Mouse (Mus musculus): ENCODE data around the gene 4833423E24Rik. TPM values are rescaled to one million over a fixed set of nuclear protein-coding genes. Genes with fewer than 3 reads are reported as not detected.
A peak's percentile ranks its signal among the peaks of the same experiment; 100 is the strongest.

Gene 4833423E24Rik
- 0.09 TPM in 1 of 2 replicates, not detected in the other for polyA plus RNA-seq (2016; fragmentation: Nextera tagmentation; extraction: Ambion mirVana)

- DNase-seq (ENCODE audit: low spot score) = peak; percentile 28
- no peaks in the 10 kb centered on the region for H3K4me1 ChIP-seq
- H3K36me3 ChIP-seq (replicated peaks) = no peaks in the 10 kb centered on the region
- 32% methylated on average over 4 of the region's 4 CpGs for WGBS
- no peaks in the 10 kb centered on the region for H3K27me3 ChIP-seq (replicated peaks; ENCODE audit: low read depth, poor library complexity, severe bottlenecking)
- H3K4me3 ChIP-seq = no peak within 1 kb of the TSS
- no peak within 1 kb of the TSS for H3K27ac ChIP-seq (replicated peaks)
- no peaks in the 10 kb centered on the region for H3K9me3 ChIP-seq
These were observed at the start of gene 4833423E24Rik for GRCm38 (mm10) chr2:85518879-85519278. 4833423E24Rik (minus strand) TSS chr2:85519024.

GRCm38 (mm10) chr2:85561187-85561586 is 42.4 kb upstream of the 4833423E24Rik start:
- 23% methylated on average over 4 of the region's 4 CpGs for whole genome bisulfite sequencing
- no peaks in the 10 kb centered on the region for H3K36me3 ChIP-seq (replicated peaks)
- DNase-seq (ENCODE audit: low spot score) = peak; percentile 23
- H3K27me3 ChIP-seq (replicated peaks; ENCODE audit: low read depth, poor library complexity, severe bottlenecking) = no peaks in the 10 kb centered on the region
- no peaks in the 10 kb centered on the region for H3K9me3 ChIP-seq
- H3K4me1 ChIP-seq = no peaks in the 10 kb centered on the region
- H3K4me3 ChIP-seq = no peak overlapping the region
- no peak overlapping the region for H3K27ac ChIP-seq (replicated peaks)

- no peaks in the 10 kb centered on the region for H3K4me1 ChIP-seq
- H3K27me3 ChIP-seq (replicated peaks; ENCODE audit: low read depth, poor library complexity, severe bottlenecking) = no peaks in the 10 kb centered on the region
- WGBS = 77% methylated on average over 4 of the region's 4 CpGs
- no peaks in the 10 kb centered on the region for H3K9me3 ChIP-seq
- no peak for DNase-seq (ENCODE audit: low spot score)
- H3K27ac ChIP-seq (replicated peaks) = no peak overlapping the region
- no peak overlapping the region for H3K4me3 ChIP-seq
- no peaks in the 10 kb centered on the region for H3K36me3 ChIP-seq (replicated peaks)
These were observed 41.4 kb upstream of the 4833423E24Rik start for GRCm38 (mm10) chr2:85560226-85560625.

GRCm38 (mm10) chr2:85554806-85555205 is 36.0 kb upstream of the 4833423E24Rik start:
- H3K27me3 ChIP-seq (replicated peaks; ENCODE audit: low read depth, poor library complexity, severe bottlenecking) = no peaks in the 10 kb centered on the region
- H3K4me3 ChIP-seq = no peak overlapping the region
- no peak overlapping the region for H3K27ac ChIP-seq (replicated peaks)
- H3K36me3 ChIP-seq (replicated peaks) = no peaks in the 10 kb centered on the region
- no peaks in the 10 kb centered on the region for H3K4me1 ChIP-seq
- WGBS = 62% methylated on average over 1 of the region's 1 CpGs
- H3K9me3 ChIP-seq = no peaks in the 10 kb centered on the region
- no peak for DNase-seq (ENCODE audit: low spot score)

GRCm38 (mm10) chr2:85533934-85534333 is 15.1 kb upstream of the 4833423E24Rik start:
- WGBS = 93% methylated on average over 1 of the region's 1 CpGs
- Histone ChIP-seq H3K4me3 (no peak overlapping the region), H3K27me3 (replicated peaks; ENCODE audit: low read depth, poor library complexity, severe bottlenecking) (no peaks in the 10 kb centered on the region), H3K36me3 (replicated peaks) (no peaks in the 10 kb centered on the region), H3K9me3 (no peaks in the 10 kb centered on the region), H3K27ac (replicated peaks) (no peak overlapping the region), H3K4me1 (no peaks in the 10 kb centered on the region)
- no peak for DNase-seq (ENCODE audit: low spot score)

GRCm38 (mm10) chr2:85532082-85532778 is 13.4 kb upstream of the 4833423E24Rik start:
- Histone ChIP-seq H3K36me3 (replicated peaks) (no peaks in the 10 kb centered on the region), H3K27me3 (replicated peaks; ENCODE audit: low read depth, poor library complexity, severe bottlenecking) (no peaks in the 10 kb centered on the region), H3K4me1 (no peaks in the 10 kb centered on the region), H3K4me3 (no peak overlapping the region), H3K9me3 (no peaks in the 10 kb centered on the region), H3K27ac (replicated peaks) (no peak overlapping the region)
- DNase-seq (ENCODE audit: low spot score) = no peak
- 83% methylated on average over 2 of the region's 2 CpGs for WGBS

- WGBS = 90% methylated on average over 2 of the region's 2 CpGs
- H3K36me3 ChIP-seq (replicated peaks) = no peaks in the 10 kb centered on the region
- no peaks in the 10 kb centered on the region for H3K9me3 ChIP-seq
- H3K4me1 ChIP-seq = no peaks in the 10 kb centered on the region
- H3K4me3 ChIP-seq = no peak overlapping the region
- H3K27ac ChIP-seq (replicated peaks) = no peak overlapping the region
- no peaks in the 10 kb centered on the region for H3K27me3 ChIP-seq (replicated peaks; ENCODE audit: low read depth, poor library complexity, severe bottlenecking)
- no peak for DNase-seq (ENCODE audit: low spot score)
These were observed 4.2 kb upstream of the 4833423E24Rik start for GRCm38 (mm10) chr2:85522859-85523489.

- Histone ChIP-seq H3K9me3 (no peaks in the 10 kb centered on the region), H3K4me1 (no peaks in the 10 kb centered on the region)
- WGBS = 88% methylated on average over 10 of the region's 10 CpGs
These were observed 532 bp downstream of the 4833423E24Rik start for GRCm38 (mm10) chr2:85518292-85518691.

GRCm38 (mm10) chr2:85510376-85510775 is 8.4 kb downstream of the 4833423E24Rik start:
- no peak overlapping the region for H3K4me3 ChIP-seq
- H3K9me3 ChIP-seq = no peaks in the 10 kb centered on the region
- DNase-seq (ENCODE audit: low spot score) = no peak
- H3K36me3 ChIP-seq (replicated peaks) = no peaks in the 10 kb centered on the region
- H3K27me3 ChIP-seq (replicated peaks; ENCODE audit: low read depth, poor library complexity, severe bottlenecking) = no peaks in the 10 kb centered on the region
- no peaks in the 10 kb centered on the region for H3K4me1 ChIP-seq
- no peak overlapping the region for H3K27ac ChIP-seq (replicated peaks)
- WGBS = 80% methylated on average over 3 of the region's 3 CpGs

More at GRCm38 (mm10) chr2:85518292-85518691, 532 bp downstream of the 4833423E24Rik start:
- Histone ChIP-seq H3K27ac (replicated peaks) (no peak overlapping the region), H3K27me3 (replicated peaks; ENCODE audit: low read depth, poor library complexity, severe bottlenecking) (no peaks in the 10 kb centered on the region), H3K4me3 (no peak overlapping the region), H3K36me3 (replicated peaks) (no peaks in the 10 kb centered on the region)
- no peak for DNase-seq (ENCODE audit: low spot score)

GRCm38 (mm10) chr2:85490396-85490795 is 28.4 kb downstream of the 4833423E24Rik start:
- Histone ChIP-seq H3K9me3 (no peaks in the 10 kb centered on the region), H3K4me3 (no peak overlapping the region), H3K4me1 (no peaks in the 10 kb centered on the region), H3K36me3 (replicated peaks) (no peaks in the 10 kb centered on the region), H3K27ac (replicated peaks) (no peak overlapping the region), H3K27me3 (replicated peaks; ENCODE audit: low read depth, poor library complexity, severe bottlenecking) (no peaks in the 10 kb centered on the region)
- WGBS = 84% methylated on average over 5 of the region's 5 CpGs
- no peak for DNase-seq (ENCODE audit: low spot score)

GRCm38 (mm10) chr2:85466801-85467325 is 52.0 kb downstream of the 4833423E24Rik start:
- Histone ChIP-seq H3K4me3 (no peak overlapping the region), H3K27ac (replicated peaks) (no peak overlapping the region), H3K27me3 (replicated peaks; ENCODE audit: low read depth, poor library complexity, severe bottlenecking) (no peaks in the 10 kb centered on the region), H3K36me3 (replicated peaks) (no peaks in the 10 kb centered on the region), H3K9me3 (peaks cover 3% of the 10 kb centered on the region; the same call in 1 of the 2 replicates), H3K4me1 (no peaks in the 10 kb centered on the region)
- no peak for DNase-seq (ENCODE audit: low spot score)
- WGBS = 81% methylated on average over 3 of the region's 3 CpGs

- WGBS = 13% methylated on average over 1 of the region's 1 CpGs
- Histone ChIP-seq H3K4me3 (no peak within 1 kb of the TSS), H3K36me3 (replicated peaks) (no peaks in the 10 kb centered on the region), H3K9me3 (no peaks in the 10 kb centered on the region), H3K27ac (replicated peaks) (no peak within 1 kb of the TSS), H3K27me3 (replicated peaks; ENCODE audit: low read depth, poor library complexity, severe bottlenecking) (no peaks in the 10 kb centered on the region), H3K4me1 (no peaks in the 10 kb centered on the region)
- DNase-seq (ENCODE audit: low spot score) = no peak
These were observed 75.3 kb downstream of the 4833423E24Rik start, which contains the start of gene Olfr995 for GRCm38 (mm10) chr2:85443539-85443938. Olfr995 (minus strand) TSS chr2:85443639.

GRCm38 (mm10) chr2:85442546-85442945 is 76.3 kb downstream of the 4833423E24Rik start:
- no peaks in the 10 kb centered on the region for H3K27me3 ChIP-seq (replicated peaks; ENCODE audit: low read depth, poor library complexity, severe bottlenecking)
- H3K9me3 ChIP-seq = no peaks in the 10 kb centered on the region
- H3K36me3 ChIP-seq (replicated peaks) = no peaks in the 10 kb centered on the region
- H3K4me1 ChIP-seq = no peaks in the 10 kb centered on the region
- DNase-seq (ENCODE audit: low spot score) = no peak
- no peak overlapping the region for H3K27ac ChIP-seq (replicated peaks)
- H3K4me3 ChIP-seq = no peak overlapping the region
